Mouse (Mus musculus): ENCODE measurements around the gene Rmnd5b. TPM values are rescaled to one million over a fixed set of nuclear protein-coding genes. Genes with fewer than 3 reads are reported as not detected.

Gene Rmnd5b
- total and polyA plus RNA-seq, 3 experiments: 41.1 to 59.5 (median 46.7) TPM

DNA sequence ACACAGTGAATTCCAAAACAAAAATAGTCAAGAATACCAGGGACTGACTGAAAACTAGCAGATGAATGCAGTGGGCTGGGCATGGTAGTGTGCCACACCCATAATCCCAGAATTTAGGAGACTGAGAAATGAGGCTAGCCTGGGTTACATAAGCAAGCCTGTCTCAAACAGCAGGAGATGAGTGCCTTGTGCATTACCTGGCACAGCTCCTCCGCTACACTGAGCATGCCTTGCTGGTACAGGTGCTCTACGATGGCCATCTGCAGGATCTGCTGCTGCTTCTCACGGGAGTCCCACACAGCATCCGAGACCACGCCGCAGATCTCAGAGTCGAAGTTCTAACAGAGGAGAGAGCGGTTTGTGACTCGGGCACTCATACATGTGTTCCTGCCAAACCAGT, 8.3 kb downstream of the Rmnd5b start:
- Histone ChIP-seq H3K36me3 (replicated peaks in 1 of 2; ENCODE audit: control insufficient read depth in 1 of 2, insufficient read depth in 1 of 2, low read length in 1 of 2) (peaks cover 69 to 96% of the 10 kb centered on the region in 2 experiments), H3K79me2 (replicated peaks; ENCODE audit: control insufficient read depth, extremely low read depth, insufficient read depth, poor library complexity, severe bottlenecking) (0 out of 2 replicates have a peak, but pooled peaks cover under 1% of the 10 kb centered on the region), H3K4me3 (replicated peaks in 1 of 3; ENCODE audit: low read depth in 2 of 3, low read length in 2 of 3, poor library complexity in 1 of 3) (no peak overlapping the region), H3K4me2 (ENCODE audit: insufficient read depth, low read depth, poor library complexity, severe bottlenecking) (no peak overlapping the region), H3K9ac (ENCODE audit: insufficient read depth, low read depth) (no peak overlapping the region), H3K4me1 (ENCODE audit: control insufficient read depth in 1 of 2, insufficient read depth in 2 of 2) (peaks cover 0 to 49% of the 10 kb centered on the region in 2 experiments; a peak in 3 of 4 replicates), H3K27ac (ENCODE audit: insufficient read depth, low read depth) (no peak overlapping the region), H3K9me3 (replicated peaks; ENCODE audit: low read length) (no peaks in the 10 kb centered on the region), H3K27me3 (replicated peaks) (no peaks in the 10 kb centered on the region)
- dilution Hi-C loops (cut with MboI; ENCODE audit: extremely low pct_ligation_motif_present, extremely low pct_unique_long_range_greater_than_20kb, low sequenced_read_pairs): no loop called here
- no peak for TF ChIP-seq GABPA (IDR thresholded peaks at IDR 0.05; ENCODE audit: insufficient replicate concordance, low read depth, low read length)
- TF ChIP-seq EP300 (IDR thresholded peaks at IDR 0.05; ENCODE audit: low read length): no peak
- TF ChIP-seq TCF12 (IDR thresholded peaks at IDR 0.05; ENCODE audit: low read depth, low read length): no peak
- TF ChIP-seq NELFE (IDR thresholded peaks at IDR 0.05; ENCODE audit: low read depth, low read length): no peak
- TF ChIP-seq POLR2AphosphoS2 (IDR thresholded peaks at IDR 0.05; ENCODE audit: low read depth, low read length): no peak
- no peak for TF ChIP-seq USF1 (IDR thresholded peaks at IDR 0.05; ENCODE audit: low read depth, low read length)
- no peak for TF ChIP-seq SIN3A (IDR thresholded peaks at IDR 0.05; ENCODE audit: low read length)
- no peak for TF ChIP-seq NRF1 (IDR thresholded peaks at IDR 0.05; ENCODE audit: low read depth, low read length)
- no peak for TF ChIP-seq MAZ (IDR thresholded peaks at IDR 0.05; ENCODE audit: low read depth, low read length)
- in situ Hi-C loops (cut with MboI; ENCODE audit: low pct_ligation_motif_present, low pct_unique_long_range_greater_than_20kb, low sequenced_read_pairs): no loop called here
- no peak for DNase-seq (ENCODE audit: extremely low read depth)

DNA sequence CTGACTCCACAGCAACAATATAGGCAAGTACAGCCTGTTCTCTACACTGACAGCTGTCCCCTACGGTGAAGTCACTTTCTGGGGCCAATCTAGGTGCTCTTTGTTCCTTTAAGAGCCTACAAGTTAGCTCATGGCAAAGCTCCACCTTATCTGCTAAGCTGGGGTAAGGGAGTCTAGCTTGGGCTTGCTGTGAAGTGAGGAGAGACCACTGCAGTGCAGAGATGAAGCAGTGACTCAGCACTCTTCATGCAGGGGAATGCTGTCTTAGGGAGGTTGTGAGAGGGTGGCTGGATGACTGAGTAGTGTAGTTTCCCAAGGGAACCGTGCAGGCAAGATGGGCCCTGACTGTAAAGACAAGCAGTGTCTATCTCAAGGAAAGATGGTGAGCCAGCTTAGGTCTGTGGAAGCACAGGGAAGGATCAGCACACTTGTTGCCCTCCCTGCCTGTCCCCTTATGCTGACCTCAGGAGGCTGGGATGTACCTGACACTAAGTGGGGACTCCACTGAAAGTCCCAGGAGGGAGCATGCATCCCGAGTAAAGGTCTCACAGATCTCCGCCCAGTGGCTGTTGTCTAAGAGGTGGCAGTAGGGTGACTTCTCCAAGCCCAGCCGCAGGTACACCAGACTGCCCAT, 10.4 kb downstream of the Rmnd5b start:
- no peak for DNase-seq (ENCODE audit: extremely low read depth)
- Histone ChIP-seq H3K36me3 (replicated peaks in 1 of 2; ENCODE audit: control insufficient read depth in 1 of 2, insufficient read depth in 1 of 2, low read length in 1 of 2) (peaks cover 78 to 90% of the 10 kb centered on the region in 2 experiments), H3K27ac (ENCODE audit: insufficient read depth, low read depth) (peak overlapping the region; percentile 57), H3K9ac (ENCODE audit: insufficient read depth, low read depth) (no peak overlapping the region), H3K79me2 (replicated peaks; ENCODE audit: control insufficient read depth, extremely low read depth, insufficient read depth, poor library complexity, severe bottlenecking) (peaks cover 21% of the 10 kb centered on the region), H3K4me1 (ENCODE audit: control insufficient read depth in 1 of 2, insufficient read depth in 2 of 2) (peaks cover 8 to 49% of the 10 kb centered on the region in 2 experiments), H3K27me3 (replicated peaks) (no peaks in the 10 kb centered on the region), H3K4me2 (ENCODE audit: insufficient read depth, low read depth, poor library complexity, severe bottlenecking) (no peak overlapping the region), H3K4me3 (replicated peaks in 1 of 3; ENCODE audit: low read depth in 2 of 3, low read length in 2 of 3, poor library complexity in 1 of 3) (no peak overlapping the region), H3K9me3 (replicated peaks; ENCODE audit: low read length) (no peaks in the 10 kb centered on the region)
- TF ChIP-seq ZMIZ1 (IDR thresholded peaks at IDR 0.05; ENCODE audit: low read depth, low read length): peak; percentile 63
- TF ChIP-seq PAX5 (IDR thresholded peaks at IDR 0.05; ENCODE audit: low read length): no peak
- TF ChIP-seq ZC3H11A (IDR thresholded peaks at IDR 0.05; ENCODE audit: low read depth, low read length): no peak
- no peak for TF ChIP-seq MAFK (IDR thresholded peaks at IDR 0.05; ENCODE audit: insufficient replicate concordance, low read length)
- TF ChIP-seq HCFC1 (IDR thresholded peaks at IDR 0.05; ENCODE audit: low read depth, low read length): no peak
- no peak for TF ChIP-seq KAT2A (IDR thresholded peaks at IDR 0.05; ENCODE audit: insufficient replicate concordance, low read length)
- TF ChIP-seq CHD1 (IDR thresholded peaks at IDR 0.05; ENCODE audit: low read depth, low read length): no peak
- TF ChIP-seq MXI1 (IDR thresholded peaks at IDR 0.05; ENCODE audit: low read depth, low read length): no peak
- TF ChIP-seq POLR2A (IDR thresholded peaks at IDR 0.05; ENCODE audit: low read depth, low read length): peak; percentile 16; the same call in 1 of the 2 replicates
- TF ChIP-seq TBP (conservative IDR thresholded peaks at IDR 0.05; ENCODE audit: low read depth, low read length): no peak
- dilution Hi-C loops (cut with MboI; ENCODE audit: extremely low pct_ligation_motif_present, extremely low pct_unique_long_range_greater_than_20kb, low sequenced_read_pairs) (no loop called here), in situ Hi-C loops (cut with MboI; ENCODE audit: low pct_ligation_motif_present, low pct_unique_long_range_greater_than_20kb, low sequenced_read_pairs) (no loop called here)

Data from CH12.LX (cell line).